Mouse (Mus musculus) frontal cortex, adult 2 months (tissue): Measurements from ENCODE around the gene Tespa1. TPM values are rescaled to one million over a fixed set of nuclear protein-coding genes. Genes with fewer than 3 reads are reported as not detected.
"Not testable (repeated sequence)": the region's sequence is repeated elsewhere in the genome, so short reads cannot be mapped to it uniquely, and the experiment has no call there.

Source experiments
- DNase-seq, 2 experiments: peaks; one replicate each; pipeline ENCODE4 v3.0.0; 2022; ENCODE audit warnings: low spot score in 1 of 2; ENCODE audit errors: extremely low spot score in 1 of 2
- polyA plus RNA-seq: library from polyadenylated mRNA; depleted of rRNA; stranded (reverse); fragments of >200 nt; gene quantifications from 2 replicates; pipeline ENCODE4 v1.2.3, GENCODE M21; 2012; rRNA removed

Gene Tespa1
- 0.12 and 0.13 TPM in 2 replicates for polyA plus RNA-seq

- DNase-seq: no peak
Measured at GRCm38 (mm10) chr10:130322637-130323036, at the start of gene Tespa1. Tespa1 (plus strand) TSS chr10:130322870.

- DNase-seq: no peak
Measured at GRCm38 (mm10) chr10:130275759-130276158, 46.9 kb upstream of the Tespa1 start.

DNA sequence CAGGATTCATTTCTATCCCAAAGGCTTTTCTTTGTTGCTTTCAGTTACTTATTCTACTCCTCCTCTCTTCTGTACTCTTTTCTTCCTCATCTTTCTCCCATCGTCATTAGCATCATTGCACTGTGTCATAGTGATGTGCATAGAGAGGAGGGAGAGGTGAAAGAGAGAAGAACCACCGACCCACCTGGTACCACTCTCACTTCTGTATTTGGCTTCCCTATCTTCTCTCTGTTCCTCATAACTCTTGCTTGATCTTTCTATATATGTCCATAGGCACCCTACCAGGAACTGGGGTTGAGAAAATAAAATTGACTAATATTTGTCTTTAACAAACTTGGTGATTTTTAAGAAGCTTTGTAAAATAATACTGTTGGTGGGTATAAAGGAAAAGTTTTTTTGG, 46.2 kb upstream of the Tespa1 start:
- DNase-seq: no peak

- DNase-seq: no peak
Measured at GRCm38 (mm10) chr10:130280066-130280465, 42.6 kb upstream of the Tespa1 start, which contains the start of gene Neurod4. Neurod4 (minus strand) TSS chr10:130280240.

GRCm38 (mm10) chr10:130281982-130282449, 40.7 kb upstream of the Tespa1 start:
- DNase-seq: no peak

DNA sequence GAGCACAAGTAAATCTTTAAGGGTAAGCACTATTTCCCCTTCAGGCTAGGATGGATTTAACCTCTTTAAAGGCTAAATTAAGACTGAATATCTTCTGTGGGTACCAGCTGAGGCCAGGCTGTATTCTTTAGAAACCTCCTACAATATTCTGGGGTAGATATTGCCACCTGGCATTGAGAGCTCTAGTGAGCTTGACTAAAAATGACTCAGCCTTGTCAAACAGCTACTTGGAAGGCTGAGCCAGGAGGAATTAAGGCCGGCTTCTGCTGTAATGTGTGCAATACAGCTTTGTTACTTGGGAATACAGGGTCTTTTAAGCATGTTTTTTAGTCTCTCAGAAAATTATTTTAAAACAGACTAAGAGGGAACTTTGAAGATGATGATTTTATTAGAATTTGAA, 35.5 kb upstream of the Tespa1 start:
- peak; percentile 41 to 67 for DNase-seq

GRCm38 (mm10) chr10:130288007-130288406, 34.7 kb upstream of the Tespa1 start:
- no peak for DNase-seq

GRCm38 (mm10) chr10:130293741-130294408, 28.8 kb upstream of the Tespa1 start:
- no peak for DNase-seq

GRCm38 (mm10) chr10:130298748-130299147, 23.9 kb upstream of the Tespa1 start:
- peak in 1 of 2 experiments; percentile 57 for DNase-seq

DNA sequence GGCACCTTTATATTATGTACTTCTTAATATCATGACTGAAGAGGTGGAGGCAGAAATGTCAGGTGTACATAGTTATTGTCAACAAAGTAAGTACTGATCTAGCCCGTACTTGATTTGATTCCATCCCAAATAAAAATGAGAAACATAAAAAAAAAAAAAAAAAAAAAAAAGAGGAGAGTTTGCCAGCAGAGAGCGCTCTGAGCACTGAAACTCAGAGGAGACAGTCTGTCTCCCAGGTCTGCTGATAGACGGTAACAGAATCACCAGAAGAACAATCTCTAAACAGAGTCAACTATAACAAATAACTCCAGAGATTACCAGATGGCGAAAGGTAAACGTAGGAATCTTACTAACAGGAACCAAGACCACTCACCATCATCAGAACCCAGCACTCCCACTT, 18.5 kb upstream of the Tespa1 start:
- not testable (repeated sequence) for DNase-seq

DNA sequence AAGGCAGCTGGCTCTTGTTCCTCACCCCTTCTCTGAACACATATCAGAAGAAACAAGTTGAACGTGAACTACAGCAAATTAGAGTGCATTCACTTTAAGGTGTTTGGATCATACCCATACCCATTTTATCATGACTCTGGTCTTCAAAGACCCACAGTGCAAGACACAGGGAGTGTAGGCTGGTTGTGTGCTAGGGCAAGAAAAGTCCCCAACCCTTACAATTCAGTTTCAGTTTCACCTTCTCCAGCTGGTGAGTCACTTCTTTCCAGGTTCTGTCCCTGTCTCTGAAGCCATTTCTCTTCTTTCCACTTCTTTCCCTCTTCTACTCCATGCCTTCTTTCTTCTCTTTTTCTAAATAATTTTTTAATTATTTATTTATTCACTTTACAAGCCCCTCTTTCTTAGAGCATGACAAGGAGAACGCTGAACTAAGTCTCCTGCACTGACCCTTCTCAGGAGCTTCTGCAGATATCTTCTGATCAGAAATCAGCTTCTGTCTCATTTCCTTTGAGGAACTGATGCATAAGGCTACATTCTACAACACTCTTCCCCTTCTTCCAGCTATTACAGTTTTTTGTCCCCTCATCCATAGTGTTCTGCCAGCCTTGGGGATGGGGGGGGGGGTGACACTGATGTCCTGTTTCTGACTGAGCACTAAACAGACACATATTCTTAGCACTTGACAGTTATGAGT, 11.0 kb upstream of the Tespa1 start:
- DNase-seq: no peak

DNA sequence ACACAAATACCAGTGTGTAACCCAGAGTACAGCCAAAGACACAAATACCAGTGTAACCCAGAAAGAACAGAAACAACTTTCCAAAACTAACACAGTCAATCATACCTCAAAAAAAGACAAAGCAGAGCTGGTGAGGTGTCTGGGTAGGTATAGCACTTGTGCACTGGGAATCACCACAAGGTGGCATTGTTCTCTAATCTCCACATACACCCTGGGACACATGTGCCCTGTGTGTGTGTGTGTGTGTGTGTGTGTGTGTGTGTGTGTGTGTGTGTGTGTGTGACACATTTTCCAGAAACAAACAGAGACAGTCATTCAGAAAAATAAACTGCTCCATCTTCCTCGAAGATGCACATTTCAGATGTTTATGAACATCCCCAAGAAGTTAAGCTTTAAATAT, 9.1 kb upstream of the Tespa1 start:
- no peak for DNase-seq

GRCm38 (mm10) chr10:130314110-130314829, 8.4 kb upstream of the Tespa1 start:
- DNase-seq: no peak

DNA sequence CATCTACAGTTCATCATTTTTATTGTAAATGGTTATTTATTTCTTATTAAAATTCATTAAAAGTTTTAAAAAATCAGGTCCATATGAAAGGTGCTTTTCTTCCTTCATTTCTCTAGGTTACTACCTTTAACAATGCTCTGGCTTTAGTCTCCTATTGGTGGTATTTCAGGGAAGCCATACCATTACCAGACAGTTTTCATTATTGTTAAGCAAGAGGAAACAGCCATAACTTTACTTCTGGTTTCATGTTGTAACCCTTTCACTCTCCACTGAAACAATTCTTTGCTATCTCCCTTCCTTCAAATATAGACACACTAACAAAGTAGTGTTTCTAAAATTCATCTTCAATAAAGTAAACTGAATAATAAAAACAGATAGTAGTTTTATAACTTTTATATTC, 6.8 kb upstream of the Tespa1 start:
- DNase-seq: no peak

GRCm38 (mm10) chr10:130318720-130319119, 4.0 kb upstream of the Tespa1 start:
- DNase-seq: no peak

GRCm38 (mm10) chr10:130320715-130321114, 2.0 kb upstream of the Tespa1 start:
- no peak for DNase-seq

GRCm38 (mm10) chr10:130322062-130322461, 608 bp upstream of the Tespa1 start:
- DNase-seq: no peak

DNA sequence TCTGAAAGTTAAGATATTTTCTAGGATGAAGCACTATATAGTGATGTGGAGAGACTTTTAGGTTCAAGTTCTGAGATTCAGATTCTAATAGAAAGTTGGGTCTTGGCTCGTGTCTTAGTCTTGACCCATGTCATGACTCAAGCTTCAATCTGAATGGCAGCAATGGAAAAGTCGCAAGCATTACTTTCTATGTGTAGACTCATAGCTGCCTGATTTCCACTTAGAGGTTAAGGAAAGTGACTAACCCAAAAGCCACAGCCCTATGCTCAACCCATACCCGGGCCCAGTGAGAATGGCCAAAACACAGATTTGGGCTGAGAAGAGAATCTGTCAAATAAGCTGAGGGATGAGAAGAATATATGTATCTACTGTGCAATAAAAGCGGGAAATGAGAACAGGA, 1.6 kb downstream of the Tespa1 start:
- no peak for DNase-seq

DNA sequence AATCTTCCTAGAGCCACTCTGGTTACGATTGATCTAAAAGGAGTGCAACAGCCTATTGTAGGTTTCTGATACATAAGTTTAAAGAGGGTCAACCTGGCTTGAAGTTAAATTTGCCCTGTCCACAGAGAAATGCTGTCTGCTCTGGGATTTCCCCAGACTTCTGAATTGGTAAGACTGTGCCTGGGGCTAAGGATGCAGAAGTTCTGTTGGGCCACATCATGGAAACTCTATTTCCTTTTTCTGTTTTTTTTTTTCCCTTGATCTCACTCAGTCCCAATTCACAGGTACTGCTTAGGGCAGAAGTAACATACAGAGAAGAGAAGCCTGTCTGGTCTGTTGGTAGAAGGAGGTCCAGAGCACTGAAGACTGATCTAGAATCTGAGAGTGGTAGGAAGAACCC, 8.0 kb downstream of the Tespa1 start:
- DNase-seq: no peak

GRCm38 (mm10) chr10:130336385-130336784, 13.7 kb downstream of the Tespa1 start:
- DNase-seq: no peak

DNA sequence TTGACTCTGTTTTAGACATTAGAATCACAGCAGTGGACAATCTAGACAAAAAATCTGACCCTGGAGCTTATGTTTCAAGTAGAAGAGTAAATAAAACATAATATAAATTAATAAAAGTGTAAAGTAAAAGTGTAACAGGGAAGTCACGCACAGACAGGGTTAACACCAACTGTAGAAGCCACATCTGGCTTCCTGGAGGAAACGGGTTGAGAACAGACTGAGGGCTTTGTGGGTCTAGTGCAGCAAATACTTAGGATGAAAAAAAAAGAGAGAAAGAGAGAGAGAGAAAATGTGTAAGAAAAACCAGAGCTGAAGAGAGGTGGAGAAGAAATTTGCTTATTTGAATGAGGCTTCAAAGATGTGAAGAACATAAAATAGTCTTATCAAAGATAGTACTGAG, 14.9 kb downstream of the Tespa1 start:
- no peak for DNase-seq
